Mouse (Mus musculus) gastrocnemius, adult 8-10 months (tissue): ENCODE results near the gene Srsy. TPM values are rescaled to one million over a fixed set of nuclear protein-coding genes. Genes with fewer than 3 reads are reported as not detected.
"Not testable (repeated sequence)": the region's sequence is repeated elsewhere in the genome, so short reads cannot be mapped to it uniquely, and the experiment has no call there.

Experiments used
- DNase-seq, 2 experiments: peaks; one replicate each; pipeline ENCODE4 v3.0.0; 2022; ENCODE audit warnings: low spot score in 2 of 2
- total RNA-seq, 4 experiments: library from RNA; stranded (reverse); gene quantifications; 2 replicates each; pipeline ENCODE4 v1.2.4; 2022

The Srsy gene
- total RNA-seq = not detected

GRCm38 (mm10) chrY:17937230-17937629, at the start of gene Srsy:
Gene Srsy (minus strand): TSS chrY:17937330.
- not testable (repeated sequence) for DNase-seq

Other genes with a start within 250 kb of the Srsy start
- not detected for gene Gm21904, start 91.1 kb downstream of the Srsy start, total RNA-seq
- not detected for gene Gm20772, start 62.6 kb downstream of the Srsy start, total RNA-seq
- not detected for gene Gm20831, start 62.6 kb downstream of the Srsy start, total RNA-seq
- not detected for gene Gm21764, start 124.5 kb upstream of the Srsy start, total RNA-seq
- not detected for gene Ssty1, start 151.8 kb upstream of the Srsy start, total RNA-seq